Mouse (Mus musculus): ENCODE data around the gene Fez2.

Gene Fez2

DNA sequence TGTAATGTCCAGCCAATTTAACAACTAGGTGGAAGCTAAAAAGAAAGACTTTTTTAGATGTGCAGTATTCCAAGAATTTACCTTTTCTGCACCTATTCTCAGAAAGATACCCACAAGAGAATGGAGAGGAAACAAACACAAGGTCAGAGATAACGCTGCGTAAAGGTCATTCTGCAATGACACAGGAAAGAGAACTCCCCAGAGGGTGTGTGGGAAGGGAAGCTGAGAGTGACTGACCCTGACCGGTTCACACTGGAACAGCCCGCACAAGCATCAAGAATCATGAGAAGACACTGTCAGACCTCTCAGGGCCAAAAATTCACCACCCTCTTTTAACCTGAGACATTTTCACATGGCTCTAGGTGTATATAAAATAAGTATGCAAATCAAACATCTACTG lies 10.4 kb downstream of the Fez2 start:
- DNase-seq (ENCODE audit: low spot score): no peak

DNA sequence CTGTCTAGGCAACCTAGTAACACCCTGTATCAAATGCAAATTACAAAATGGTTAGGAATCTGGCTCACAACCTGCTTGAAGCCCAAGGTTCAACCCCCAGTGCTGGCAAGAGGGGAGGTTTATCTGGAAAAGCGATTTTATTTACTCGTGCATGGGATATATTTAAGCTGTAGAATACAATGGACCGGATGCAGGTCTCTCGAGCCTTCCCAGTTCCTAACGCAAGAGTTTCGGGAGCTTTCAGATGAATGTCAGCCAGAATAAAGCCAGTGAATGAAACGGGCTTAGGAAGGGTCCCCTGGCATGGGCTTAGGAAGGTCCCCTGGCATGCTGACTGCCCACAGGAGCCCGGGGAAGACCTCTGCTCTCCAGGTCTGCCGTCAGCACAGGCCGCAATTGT lies 11.1 kb downstream of the Fez2 start:
- DNase-seq (ENCODE audit: low spot score): no peak

DNA sequence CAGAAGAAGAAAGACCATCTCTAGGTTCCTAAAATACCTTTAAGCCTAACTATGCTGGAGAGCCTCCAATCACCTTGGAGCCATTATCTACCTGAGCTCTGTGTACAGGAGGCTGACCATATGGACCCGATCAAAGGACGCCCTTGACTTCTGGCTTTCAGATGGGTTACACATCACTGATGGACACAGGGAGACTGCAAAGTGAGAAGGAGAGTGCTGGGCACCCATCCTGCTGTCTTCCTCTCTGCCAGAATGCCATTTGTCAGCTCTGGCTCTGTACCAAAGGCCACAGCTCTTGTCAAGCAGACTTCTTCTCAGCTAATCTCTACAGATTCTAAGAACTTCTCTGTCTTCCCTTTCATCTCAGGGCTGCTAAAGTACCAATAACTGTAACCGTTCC lies 12.6 kb downstream of the Fez2 start:
- DNase-seq (ENCODE audit: low spot score): no peak

DNA sequence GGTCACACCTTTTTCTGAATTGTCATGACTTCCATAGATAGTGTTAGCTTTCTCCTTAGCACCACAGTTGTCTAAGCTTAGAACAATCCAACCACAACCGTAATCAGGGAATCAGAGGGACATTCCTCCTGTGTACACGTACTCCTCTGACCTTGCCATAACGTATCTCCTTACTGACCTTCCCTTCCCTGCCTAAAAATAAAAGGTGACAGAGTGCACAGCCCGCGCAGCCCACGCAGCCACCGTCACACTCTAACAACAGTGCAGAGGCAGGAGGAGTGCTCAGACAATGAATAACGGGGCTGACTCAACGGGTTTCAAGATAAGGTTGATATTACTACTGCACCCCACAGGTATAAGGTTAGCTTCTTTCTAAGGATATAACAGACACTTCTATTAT lies 14.1 kb downstream of the Fez2 start:
- DNase-seq (ENCODE audit: low spot score): no peak

DNA sequence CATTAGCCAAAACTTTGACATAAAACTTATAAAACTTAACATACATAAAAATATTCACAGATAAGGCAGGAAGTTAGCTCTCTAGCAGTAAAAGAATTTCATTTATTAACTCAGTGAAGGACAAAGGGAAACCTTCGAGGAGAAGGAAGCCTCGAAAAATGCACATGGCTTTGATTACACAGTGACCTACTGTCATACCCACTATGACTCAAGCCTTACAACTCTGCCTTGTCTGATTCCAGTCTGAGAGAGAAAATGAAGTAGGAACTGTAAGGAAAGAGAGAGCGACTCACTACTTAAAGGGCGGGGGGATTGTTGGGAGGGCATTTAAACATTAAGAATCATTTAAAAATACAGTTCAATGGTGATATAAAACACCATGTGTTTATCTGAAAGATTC lies 14.7 kb downstream of the Fez2 start:
- DNase-seq (ENCODE audit: low spot score): no peak

DNA sequence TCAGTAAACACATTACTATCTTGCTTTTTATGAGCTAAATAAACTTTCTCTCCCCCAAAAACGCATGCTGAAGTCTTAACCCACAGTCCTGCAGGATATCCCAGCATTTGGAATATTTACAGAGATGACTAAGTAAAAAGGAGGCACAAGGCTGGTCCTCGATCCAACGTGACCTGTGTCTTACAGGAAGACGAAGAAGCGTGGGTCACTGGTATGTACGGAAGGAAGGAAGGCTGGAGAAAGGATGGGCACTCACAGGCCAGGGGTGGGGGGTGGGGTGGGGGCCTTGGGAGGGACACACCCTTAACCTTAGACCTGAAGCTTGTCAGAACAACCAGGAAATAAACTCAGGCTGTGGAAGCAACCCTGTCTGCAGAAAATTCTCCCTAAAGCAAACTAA lies 15.8 kb downstream of the Fez2 start:
- no peak for DNase-seq (ENCODE audit: low spot score)

DNA sequence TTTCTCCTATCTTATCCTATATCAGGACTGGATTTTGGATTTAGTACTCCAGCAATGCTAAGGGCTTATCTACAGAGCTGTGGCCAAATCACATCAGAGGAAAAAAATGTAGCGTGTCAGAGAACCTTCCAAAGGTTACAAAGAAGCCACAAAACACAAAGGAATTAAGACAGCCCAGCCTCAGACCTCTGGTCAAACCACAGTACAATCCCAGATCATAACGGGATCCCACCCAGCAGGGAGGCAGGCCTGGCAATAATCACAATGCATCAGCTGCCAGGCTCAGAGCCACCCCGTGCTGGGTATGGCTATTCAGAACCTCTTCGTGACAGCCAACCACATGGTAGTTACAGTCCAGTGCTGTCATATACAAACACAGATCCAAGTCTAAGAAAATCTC lies 16.2 kb downstream of the Fez2 start:
- DNase-seq (ENCODE audit: low spot score): no peak

DNA sequence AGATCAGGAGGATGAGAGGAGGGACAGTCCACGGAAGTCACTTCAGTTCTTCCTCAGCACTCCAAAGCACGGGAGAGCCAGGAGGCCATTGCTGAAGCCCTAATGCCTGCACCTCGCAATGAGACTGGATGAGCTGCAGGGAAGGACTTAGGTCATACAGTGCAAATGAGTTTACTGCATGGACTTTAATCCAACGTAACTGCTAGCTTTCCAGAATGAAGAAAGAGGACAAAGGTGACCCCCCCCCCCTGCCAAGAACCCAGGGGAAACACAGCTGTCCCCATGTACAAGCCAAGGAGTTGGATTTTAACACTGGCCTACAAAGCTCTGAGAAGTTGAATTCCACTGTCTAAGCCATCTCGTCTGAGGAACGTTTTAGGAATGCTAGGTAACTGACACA lies 16.6 kb downstream of the Fez2 start:
- no peak for DNase-seq (ENCODE audit: low spot score)

DNA sequence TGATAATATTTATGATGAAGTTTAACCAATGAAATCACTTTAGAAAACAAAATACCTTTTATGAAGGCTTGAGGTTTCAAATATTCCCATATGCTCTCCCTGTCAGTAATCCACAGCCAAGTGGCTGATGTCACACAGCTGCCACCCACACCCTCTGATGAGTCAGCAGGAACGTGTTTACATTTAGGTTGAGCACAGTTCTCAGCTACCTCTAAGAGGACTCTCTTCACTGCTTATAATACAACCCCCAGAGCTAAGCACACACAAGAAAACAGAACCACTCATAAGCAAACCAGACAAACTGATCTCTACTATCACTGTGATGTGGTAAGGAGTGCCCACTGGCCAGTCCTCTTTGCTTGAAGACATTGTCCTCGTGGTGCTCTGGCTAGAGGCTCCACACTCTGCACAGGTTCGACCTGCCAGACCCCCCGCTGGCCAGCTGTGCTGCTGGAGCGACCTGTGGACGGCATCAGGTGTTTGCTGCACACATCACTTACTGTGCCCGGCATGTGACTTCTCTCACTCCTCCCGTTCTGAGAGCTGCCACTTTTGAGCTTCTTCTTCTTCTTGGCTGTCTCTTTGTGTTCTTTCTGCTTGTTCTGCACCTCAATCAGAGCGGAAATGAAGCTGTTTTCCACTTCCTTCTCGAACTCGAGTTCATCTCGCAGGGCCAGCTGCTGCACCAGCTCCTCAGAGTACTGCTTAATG lies 17.7 kb downstream of the Fez2 start:
- no peak for DNase-seq (ENCODE audit: low spot score)

DNA sequence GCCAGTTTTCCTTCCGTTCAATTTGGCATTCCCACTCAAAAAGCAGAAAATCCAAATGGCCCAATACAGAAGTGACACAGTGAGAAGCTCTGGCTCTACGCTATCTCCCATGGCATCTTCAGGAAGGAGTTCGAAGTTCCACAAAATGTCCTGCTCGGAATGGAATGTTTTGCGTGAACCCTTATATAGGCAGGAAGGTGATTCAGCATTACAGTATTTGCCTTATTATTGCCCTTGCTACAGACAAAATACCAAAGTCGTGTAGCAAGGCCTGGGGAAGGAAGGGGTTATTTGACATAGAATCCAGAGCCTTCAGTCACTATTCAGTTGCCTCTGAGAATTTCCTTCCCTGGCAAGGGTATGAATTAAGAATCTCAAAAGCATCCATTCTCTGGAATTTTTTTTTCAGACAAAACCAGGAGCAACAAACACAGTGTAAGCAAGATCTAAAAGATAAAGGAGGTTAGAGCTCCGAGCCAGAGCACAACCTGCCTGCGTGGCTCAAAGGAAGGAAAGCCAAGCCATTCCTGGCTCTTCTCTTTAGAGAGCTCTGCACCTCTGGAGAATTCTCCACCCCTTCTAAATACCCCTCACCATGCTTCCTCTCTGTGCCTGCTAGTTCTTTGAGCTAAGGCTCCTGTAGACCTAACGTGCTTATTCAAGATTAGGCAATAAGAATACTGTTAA lies 25.4 kb downstream of the Fez2 start:
- no peak for DNase-seq (ENCODE audit: low spot score)

DNA sequence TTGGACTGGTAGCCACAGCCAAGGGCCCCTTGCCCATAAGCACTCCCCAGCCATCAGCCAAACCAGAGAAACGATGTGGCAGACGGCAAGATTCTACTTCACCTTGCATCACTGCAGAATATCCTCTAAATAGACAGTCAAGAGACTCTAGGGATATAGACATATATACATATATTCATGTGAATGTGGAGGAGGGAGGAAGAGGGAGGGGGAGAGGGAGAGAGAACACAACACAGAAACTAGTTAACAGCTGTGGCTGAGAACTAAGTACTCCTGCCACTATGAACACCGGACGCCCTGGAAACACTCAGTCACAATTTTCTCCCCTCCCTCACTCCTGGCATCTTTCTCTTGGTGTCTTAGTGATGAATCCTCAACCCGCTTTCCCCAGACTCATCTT lies 28.4 kb downstream of the Fez2 start:
- DNase-seq (ENCODE audit: low spot score): no peak

DNA sequence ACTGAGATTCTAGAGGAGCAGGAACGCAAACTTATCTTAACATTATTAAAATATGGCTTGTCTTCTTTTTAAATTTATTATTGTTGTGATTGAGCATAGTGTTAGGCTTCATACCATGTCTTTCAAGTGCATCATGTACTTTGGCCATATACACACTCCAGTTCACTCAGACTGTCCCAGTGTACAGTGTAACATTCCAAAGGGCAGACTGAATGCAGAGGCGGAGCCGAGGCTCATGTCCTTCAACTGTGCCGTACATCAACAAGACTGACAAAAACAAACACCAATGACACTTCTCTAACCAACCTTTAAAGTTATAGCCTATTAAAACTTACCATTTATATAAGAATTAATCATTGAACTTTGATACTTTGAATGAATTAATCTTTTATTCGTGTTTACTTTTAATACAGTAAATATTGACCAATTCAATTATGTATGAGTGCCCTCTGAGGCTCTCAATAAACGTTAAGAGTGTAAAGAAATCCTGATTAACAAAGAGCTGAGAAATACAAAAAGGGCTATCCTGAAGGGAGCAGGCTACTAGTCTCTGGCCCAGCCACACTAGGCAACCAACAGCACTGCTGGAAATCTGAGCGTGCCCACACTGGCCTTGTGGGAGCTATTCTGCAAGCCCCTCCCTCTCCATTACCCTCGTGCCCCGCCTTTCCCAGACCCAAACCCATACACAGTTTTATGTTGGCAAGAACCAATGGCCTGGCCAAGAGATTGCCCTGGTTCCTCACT lies 29.7 kb downstream of the Fez2 start:
- DNase-seq (ENCODE audit: low spot score): no peak

DNA sequence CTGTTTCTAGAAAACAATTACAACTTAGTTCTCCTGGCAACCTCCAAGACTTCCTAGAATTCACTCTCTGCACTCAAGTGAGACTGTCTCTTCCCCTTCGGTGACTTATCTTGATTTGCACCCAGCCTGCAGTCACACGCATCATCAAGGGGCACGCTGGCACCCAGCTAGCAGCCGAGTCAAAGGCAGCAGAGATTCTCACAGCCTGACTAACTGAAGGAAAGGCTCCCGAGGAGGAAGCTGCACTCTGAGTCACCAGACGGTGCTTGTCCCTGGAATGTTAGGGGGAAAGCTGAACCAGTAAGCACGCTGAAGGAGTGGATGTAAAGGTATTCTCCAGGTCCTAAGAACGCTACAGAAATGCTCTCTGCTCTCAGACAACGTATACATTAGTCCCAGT lies 30.3 kb downstream of the Fez2 start:
- no peak for DNase-seq (ENCODE audit: low spot score)

DNA sequence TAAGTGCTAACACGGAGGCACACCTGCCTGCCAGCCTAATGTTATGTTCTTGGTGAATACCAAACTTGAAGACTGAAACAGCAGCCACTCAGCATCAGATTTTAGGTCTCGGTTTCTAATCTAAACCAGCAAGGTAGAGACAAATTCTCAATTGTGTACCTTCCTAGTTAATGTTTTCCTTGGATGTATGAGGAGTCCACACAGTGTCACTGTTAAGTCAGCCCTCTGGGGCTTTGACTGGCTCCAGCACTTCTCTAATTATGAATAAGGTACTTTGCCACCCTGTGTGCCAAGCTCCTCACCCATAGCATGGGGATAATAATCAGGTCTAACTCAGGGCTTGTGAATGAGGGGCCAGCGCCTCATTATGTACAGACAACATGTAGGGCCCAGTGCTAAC lies 35.6 kb downstream of the Fez2 start:
- no peak for DNase-seq (ENCODE audit: low spot score)

DNA sequence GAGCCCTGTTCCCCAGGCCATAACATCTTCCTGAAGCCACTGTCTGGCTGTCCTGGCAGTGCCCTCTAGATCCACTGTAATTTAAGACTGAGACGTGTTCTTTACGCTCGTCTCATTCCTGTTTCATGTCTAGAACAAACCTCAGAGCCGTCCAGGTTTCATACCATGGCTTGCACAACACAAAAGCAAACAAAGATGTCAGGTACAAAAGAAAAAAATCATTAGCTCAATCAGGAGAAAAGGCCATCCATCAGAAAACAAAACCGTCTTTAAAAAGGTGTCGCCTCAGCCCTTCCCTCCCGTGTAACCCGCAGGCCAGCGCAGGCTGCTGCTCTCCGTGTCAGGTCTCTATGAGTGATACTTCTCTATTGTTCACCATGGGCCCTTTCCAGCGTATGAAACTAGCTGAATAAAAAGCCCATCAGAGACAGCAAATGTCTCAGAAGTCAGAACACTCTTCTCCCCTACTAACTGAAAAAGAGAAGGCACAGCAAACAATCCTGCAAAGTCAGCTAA lies 38.2 kb downstream of the Fez2 start:
- no peak for DNase-seq (ENCODE audit: low spot score)

DNA sequence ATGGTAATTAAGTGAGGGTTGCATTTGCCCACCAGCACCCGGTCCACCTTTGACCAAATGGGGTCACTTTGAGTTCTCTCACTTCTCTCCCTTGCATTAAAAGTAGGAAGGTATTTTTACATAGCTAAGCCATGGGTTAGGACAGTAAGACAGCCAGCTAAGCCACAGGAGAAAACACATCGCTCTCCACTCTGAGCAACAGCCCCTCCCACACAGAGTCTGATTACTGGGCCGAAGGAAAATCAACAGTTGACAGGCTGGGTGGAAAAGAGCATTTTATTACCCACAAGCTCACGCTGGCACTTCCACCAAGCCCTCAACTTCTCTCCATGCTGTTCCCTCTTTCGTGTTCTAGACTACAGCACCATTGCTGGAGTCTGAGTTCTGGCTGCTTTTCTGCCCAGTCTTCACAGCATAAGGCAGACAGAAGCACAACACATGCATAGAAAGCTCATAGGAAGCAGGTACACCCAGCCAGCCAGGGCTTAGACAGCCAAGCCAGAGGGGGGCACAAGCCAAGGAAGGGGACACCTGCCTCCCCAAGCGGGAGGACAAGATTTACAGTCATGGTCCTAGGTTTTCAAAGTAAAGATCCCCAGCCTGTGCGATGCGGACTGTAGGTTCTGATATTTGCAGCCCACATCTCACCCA lies 38.7 kb downstream of the Fez2 start:
- no peak for DNase-seq (ENCODE audit: low spot score)

DNA sequence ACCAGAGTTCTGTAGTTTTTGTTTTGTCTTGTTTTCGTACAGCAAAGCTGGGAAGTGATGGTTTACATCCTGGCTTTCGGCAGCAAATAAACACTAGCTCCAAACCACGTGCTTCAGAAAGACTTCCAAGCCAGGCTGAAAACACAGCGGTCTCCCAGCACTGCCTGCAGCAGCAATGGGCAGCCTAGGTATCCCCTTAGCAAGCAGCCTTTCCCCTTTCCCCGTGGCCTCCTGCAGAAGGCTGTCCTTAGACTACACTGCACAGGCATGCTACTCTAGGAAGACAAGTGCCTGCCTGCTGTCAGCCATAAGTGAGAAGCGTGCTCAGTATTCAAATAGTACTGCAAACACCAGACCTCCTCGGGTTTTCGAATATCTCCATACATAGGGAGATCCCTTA lies 41.4 kb downstream of the Fez2 start:
- no peak for DNase-seq (ENCODE audit: low spot score)

DNA sequence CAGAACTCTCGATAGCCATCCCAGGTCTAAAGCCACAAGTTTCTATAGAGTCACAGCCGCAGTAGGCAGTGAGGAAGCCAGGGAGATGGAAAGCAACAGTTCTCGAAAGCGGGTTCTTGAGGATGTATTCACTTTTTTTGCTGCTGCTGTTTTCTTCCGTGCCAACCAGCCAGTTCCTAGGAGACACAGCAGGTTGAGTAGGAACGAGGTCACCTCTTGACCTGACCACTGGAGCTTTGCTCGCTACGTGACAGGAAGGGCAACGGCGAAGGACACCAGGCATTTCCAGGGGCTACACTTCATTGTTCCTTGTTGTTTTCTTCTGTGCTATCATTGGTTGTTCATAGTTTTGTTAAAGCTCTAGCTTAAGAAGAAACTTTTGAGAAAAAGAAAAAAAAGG lies 43.2 kb downstream of the Fez2 start:
- no peak for DNase-seq (ENCODE audit: low spot score)

DNA sequence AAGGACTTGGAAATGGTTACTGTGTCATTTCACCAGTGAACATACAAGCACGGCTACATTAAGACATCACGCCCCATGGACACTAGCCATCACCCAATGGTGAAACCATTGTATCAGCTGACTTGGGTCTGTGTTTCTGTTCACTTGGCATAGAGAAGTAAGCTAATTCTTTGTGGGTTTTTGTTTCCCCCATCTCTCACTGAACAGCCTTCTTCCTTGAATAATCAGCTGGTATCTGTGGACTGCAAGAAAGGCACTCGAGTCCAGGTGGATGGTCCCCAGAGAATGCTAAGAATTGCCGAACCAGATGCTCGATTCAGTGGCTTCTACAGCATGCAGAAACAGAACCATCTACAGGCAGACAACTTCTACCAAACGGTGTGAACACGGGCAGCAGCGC lies 44.1 kb downstream of the Fez2 start:
- no peak for DNase-seq (ENCODE audit: low spot score)

DNA sequence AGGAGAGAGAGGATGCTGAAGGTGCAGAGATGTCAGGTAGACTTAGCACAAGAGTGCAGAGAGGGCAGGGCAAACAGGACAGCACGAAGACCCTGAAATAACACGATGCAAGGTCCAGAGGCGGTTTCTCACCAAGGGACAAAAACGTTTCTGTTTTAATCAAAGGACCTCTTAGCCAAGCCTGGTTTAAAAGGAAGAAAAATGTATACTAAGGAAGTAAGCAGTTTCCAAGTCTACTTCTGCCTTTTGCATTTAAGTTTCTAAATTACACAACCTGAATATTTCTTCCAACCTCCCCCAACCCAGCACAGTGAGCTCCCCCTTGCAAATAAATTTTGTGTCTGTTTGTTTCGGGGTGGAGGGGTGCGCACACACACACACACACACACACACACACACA lies 44.8 kb downstream of the Fez2 start:
- no peak for DNase-seq (ENCODE audit: low spot score)

DNA sequence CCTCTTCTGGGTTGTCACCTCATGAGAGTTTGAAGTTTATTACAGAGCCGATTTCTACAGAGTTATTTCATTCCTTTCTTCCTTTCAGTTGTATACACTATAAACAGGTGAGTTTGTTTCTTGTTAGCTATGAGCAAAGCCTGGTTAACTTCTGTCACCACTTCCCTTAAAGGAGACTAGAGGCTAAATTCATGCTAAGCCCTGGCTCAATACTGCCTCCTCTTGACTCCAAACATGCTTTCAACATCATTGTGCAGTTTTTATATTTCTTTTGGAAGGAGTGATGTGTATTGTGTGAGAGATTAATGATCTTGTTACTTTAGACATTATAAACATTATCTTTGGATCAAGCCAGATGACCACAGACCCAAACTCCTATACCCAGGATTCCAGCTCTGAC lies 47.5 kb downstream of the Fez2 start:
- no peak for DNase-seq (ENCODE audit: low spot score)

DNA sequence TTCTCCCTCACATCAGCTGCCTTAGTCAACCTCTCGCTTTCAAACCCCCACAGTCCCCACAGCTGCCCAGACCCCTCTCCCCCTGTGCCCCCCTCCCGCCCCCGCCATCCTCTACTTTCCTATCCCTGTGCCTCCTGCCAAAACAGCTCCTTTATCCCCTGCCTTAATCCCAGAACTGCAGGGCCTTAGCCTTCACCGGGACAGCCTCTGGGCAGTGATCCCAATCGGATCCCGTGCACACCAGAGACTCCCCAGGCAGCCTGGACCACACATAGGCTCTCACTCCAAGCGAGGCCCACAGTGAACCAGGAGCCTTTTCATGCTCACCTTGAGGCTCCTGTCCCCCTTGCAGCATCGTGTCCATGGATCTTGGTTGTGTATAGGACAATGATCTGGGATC lies 49.5 kb downstream of the Fez2 start:
- no peak for DNase-seq (ENCODE audit: low spot score)

DNA sequence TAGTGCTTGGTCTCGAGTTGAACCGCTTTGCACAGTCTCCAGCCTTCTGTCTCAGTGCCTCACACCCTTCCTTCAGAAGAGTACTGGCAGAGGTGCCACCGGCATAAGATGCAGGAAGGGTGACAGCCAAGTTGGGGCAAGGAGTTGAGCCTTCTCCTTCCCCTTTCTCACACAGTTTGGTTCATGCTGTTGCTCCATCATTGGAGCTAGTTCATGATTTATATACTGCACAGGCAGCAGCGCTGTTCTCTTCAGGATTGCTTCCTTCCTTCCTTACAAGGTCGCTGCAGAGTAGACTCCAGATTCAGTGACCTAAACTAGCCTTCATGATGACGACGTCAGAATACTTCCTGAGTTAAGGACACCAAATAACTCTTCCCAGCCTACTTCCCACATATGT lies 51.9 kb downstream of the Fez2 start:
- no peak for DNase-seq (ENCODE audit: low spot score)

Data from urinary bladder, postnatal 25 days (tissue).